Mouse (Mus musculus) kidney, embryonic 14.5 days (tissue): ENCODE data around the gene Cab39l. TPM values are rescaled to one million over a fixed set of nuclear protein-coding genes. Genes with fewer than 3 reads are reported as not detected.

Experiments used
- ATAC-seq: fragments of 200-750 bp; cut with Nextera tagmentation; 2 replicates; pipeline ENCODE4 v1.8.0; 2017; ENCODE audit warnings: moderate number of reproducible peaks, mild to moderate bottlenecking, moderate TSS enrichment, moderate library complexity; ENCODE audit not compliant: low FRiP score, low TSS enrichment
- H3K27ac ChIP-seq: fragments of 300-500 bp; sonication (generic); 2 replicates; pipeline ENCODE4 v1.5.1; 2014; ENCODE audit warnings: low read depth, mild to moderate bottlenecking, low read length, moderate library complexity, mixed read lengths
- H3K27me3 ChIP-seq: fragments of 300-500 bp; sonication (generic); 2 replicates; pipeline ENCODE4 v1.6.1; 2014; ENCODE audit warnings: mild to moderate bottlenecking, low read length; ENCODE audit not compliant: control insufficient read depth, insufficient read depth
- H3K36me3 ChIP-seq: fragments of 300-500 bp; sonication (generic); 2 replicates; pipeline ENCODE4 v1.6.1; 2014; ENCODE audit warnings: low read length, mixed read lengths; ENCODE audit not compliant: control insufficient read depth, insufficient read depth
- H3K4me1 ChIP-seq: fragments of 300-500 bp; sonication (generic); 2 replicates; pipeline ENCODE4 v1.6.1; 2014; ENCODE audit warnings: low read length, mixed read lengths; ENCODE audit not compliant: control insufficient read depth, insufficient read depth
- H3K4me2 ChIP-seq: fragments of 300-500 bp; sonication (generic); replicated peaks from 2 replicates; pipeline ENCODE4 v1.6.1; 2014; ENCODE audit warnings: low read depth, mild to moderate bottlenecking, low read length
- H3K4me3 ChIP-seq: fragments of 300-500 bp; sonication (generic); 2 replicates; pipeline ENCODE4 v1.5.1; 2014; ENCODE audit warnings: mild to moderate bottlenecking, low read length
- H3K9ac ChIP-seq: fragments of 300-500 bp; sonication (generic); 2 replicates; pipeline ENCODE4 v1.6.1; 2014; ENCODE audit warnings: low read depth, mild to moderate bottlenecking, low read length, moderate library complexity
- H3K9me3 ChIP-seq: fragments of 300-500 bp; sonication (generic); 2 replicates; pipeline ENCODE4 v1.6.1; 2016; ENCODE audit warnings: low read length; ENCODE audit not compliant: control insufficient read depth
- WGBS: fragments of 180-500 bp; shearing (Covaris S2); extraction: QIAGEN DNeasy Blood & Tissue Kit; methylation state at CpG from one replicate; pipeline ENCODE4 v1.1.7; 2014; 5-methylcytosine and 5-hydroxymethylcytosine counted together
- polyA plus RNA-seq: library from polyadenylated mRNA; unstranded; fragments of >200 nt; fragmentation: Nextera tagmentation; extraction: Ambion mirVana; gene quantifications from 2 replicates; pipeline ENCODE4 v1.2.1, GENCODE M21; 2014

The Cab39l gene
- polyA plus RNA-seq, 1 experiment from 2014 or later: 42.6 TPM

GRCm38 (mm10) chr14:59470781-59471180, 30.0 kb downstream of the Cab39l start:
- no peak overlapping the region for H3K4me3 ChIP-seq
- no peaks in the 10 kb centered on the region for H3K4me1 ChIP-seq
- 97% methylated on average over 1 of the region's 1 CpGs for WGBS
- H3K27me3 ChIP-seq: no peaks in the 10 kb centered on the region
- no peaks in the 10 kb centered on the region for H3K9me3 ChIP-seq
- no peaks in the 10 kb centered on the region for H3K36me3 ChIP-seq
- ATAC-seq: no peak
- H3K4me2 ChIP-seq: no peak overlapping the region
- H3K27ac ChIP-seq: no peak overlapping the region
- no peak overlapping the region for H3K9ac ChIP-seq

GRCm38 (mm10) chr14:59478699-59479098, 37.9 kb downstream of the Cab39l start:
- Histone ChIP-seq H3K4me2 (no peak overlapping the region), H3K4me1 (peaks cover 5% of the 10 kb centered on the region; the same call in 1 of the 2 replicates), H3K9ac (no peak overlapping the region), H3K27ac (0 out of 2 replicates have a peak overlapping the region, but pooled peaks have one; percentile 4), H3K4me3 (no peak overlapping the region), H3K9me3 (no peaks in the 10 kb centered on the region), H3K27me3 (no peaks in the 10 kb centered on the region), H3K36me3 (no peaks in the 10 kb centered on the region)
- 33% methylated on average over 6 of the region's 6 CpGs for WGBS
- peak; percentile 55; the same call in 1 of the 2 replicates for ATAC-seq

GRCm38 (mm10) chr14:59485247-59485810, 44.6 kb downstream of the Cab39l start:
- 98% methylated on average over 4 of the region's 4 CpGs for WGBS
- H3K4me2 ChIP-seq: no peak overlapping the region
- H3K9me3 ChIP-seq: no peaks in the 10 kb centered on the region
- no peak for ATAC-seq
- no peaks in the 10 kb centered on the region for H3K4me1 ChIP-seq
- no peak overlapping the region for H3K4me3 ChIP-seq
- H3K9ac ChIP-seq: no peak overlapping the region
- no peak overlapping the region for H3K27ac ChIP-seq
- no peaks in the 10 kb centered on the region for H3K36me3 ChIP-seq
- H3K27me3 ChIP-seq: no peaks in the 10 kb centered on the region

GRCm38 (mm10) chr14:59492376-59492775, 51.6 kb downstream of the Cab39l start:
- WGBS: 63% methylated on average over 4 of the region's 4 CpGs
- Histone ChIP-seq H3K4me2 (no peak overlapping the region), H3K9me3 (no peaks in the 10 kb centered on the region), H3K4me3 (no peak overlapping the region), H3K36me3 (no peaks in the 10 kb centered on the region), H3K9ac (no peak overlapping the region), H3K27ac (no peak overlapping the region), H3K27me3 (no peaks in the 10 kb centered on the region), H3K4me1 (no peaks in the 10 kb centered on the region)
- no peak for ATAC-seq

GRCm38 (mm10) chr14:59497928-59498327, 57.2 kb downstream of the Cab39l start:
- no peak overlapping the region for H3K27ac ChIP-seq
- H3K4me3 ChIP-seq: no peak overlapping the region
- WGBS: 89% methylated on average over 5 of the region's 5 CpGs
- H3K4me2 ChIP-seq: no peak overlapping the region
- H3K36me3 ChIP-seq: no peaks in the 10 kb centered on the region
- ATAC-seq: no peak
- H3K9ac ChIP-seq: no peak overlapping the region
- H3K27me3 ChIP-seq: no peaks in the 10 kb centered on the region
- H3K9me3 ChIP-seq: no peaks in the 10 kb centered on the region
- H3K4me1 ChIP-seq: no peaks in the 10 kb centered on the region

GRCm38 (mm10) chr14:59504831-59505230, 64.1 kb downstream of the Cab39l start:
- Histone ChIP-seq H3K9ac (no peak overlapping the region), H3K9me3 (no peaks in the 10 kb centered on the region), H3K27ac (no peak overlapping the region), H3K4me1 (no peaks in the 10 kb centered on the region), H3K36me3 (no peaks in the 10 kb centered on the region), H3K4me2 (no peak overlapping the region), H3K4me3 (no peak overlapping the region), H3K27me3 (no peaks in the 10 kb centered on the region)
- 97% methylated on average over 8 of the region's 8 CpGs for WGBS
- no peak for ATAC-seq

- H3K36me3 ChIP-seq: no peaks in the 10 kb centered on the region
- WGBS: 84% methylated on average over 4 of the region's 4 CpGs
- no peak overlapping the region for H3K9ac ChIP-seq
- no peak overlapping the region for H3K4me3 ChIP-seq
- no peak overlapping the region for H3K27ac ChIP-seq
- no peaks in the 10 kb centered on the region for H3K27me3 ChIP-seq
- H3K9me3 ChIP-seq: no peaks in the 10 kb centered on the region
- no peaks in the 10 kb centered on the region for H3K4me1 ChIP-seq
- no peak overlapping the region for H3K4me2 ChIP-seq
- ATAC-seq: no peak
Observed at GRCm38 (mm10) chr14:59506139-59506538, 65.4 kb downstream of the Cab39l start.

- no peak for ATAC-seq
- H3K4me1 ChIP-seq: no peaks in the 10 kb centered on the region
- 83% methylated on average over 6 of the region's 6 CpGs for WGBS
Observed at GRCm38 (mm10) chr14:59513922-59514444, 73.2 kb downstream of the Cab39l start.

GRCm38 (mm10) chr14:59525843-59526242, 85.1 kb downstream of the Cab39l start:
- H3K36me3 ChIP-seq: no peaks in the 10 kb centered on the region; the same call in 1 of the 2 replicates
- no peaks in the 10 kb centered on the region for H3K27me3 ChIP-seq
- WGBS: 92% methylated on average over 5 of the region's 5 CpGs
- ATAC-seq: no peak
- no peak overlapping the region for H3K4me3 ChIP-seq
- no peak overlapping the region for H3K27ac ChIP-seq
- no peak overlapping the region for H3K4me2 ChIP-seq
- no peak overlapping the region for H3K9ac ChIP-seq
- no peaks in the 10 kb centered on the region for H3K4me1 ChIP-seq
- H3K9me3 ChIP-seq: no peaks in the 10 kb centered on the region

More at GRCm38 (mm10) chr14:59513922-59514444, 73.2 kb downstream of the Cab39l start:
- no peak overlapping the region for H3K4me3 ChIP-seq
- H3K36me3 ChIP-seq: no peaks in the 10 kb centered on the region
- no peaks in the 10 kb centered on the region for H3K27me3 ChIP-seq
- no peak overlapping the region for H3K9ac ChIP-seq
- no peaks in the 10 kb centered on the region for H3K9me3 ChIP-seq
- no peak overlapping the region for H3K27ac ChIP-seq
- no peak overlapping the region for H3K4me2 ChIP-seq
